Mouse (Mus musculus) liver, embryonic 14.5 days (tissue): ENCODE measurements around the gene Jade2. TPM values are rescaled to one million over a fixed set of nuclear protein-coding genes. Genes with fewer than 3 reads are reported as not detected.
A peak's percentile ranks its signal among the peaks of the same experiment; 100 is the strongest.

Experiments used
- ATAC-seq: fragments of 200-750 bp; cut with Nextera tagmentation; 2 replicates; pipeline ENCODE4 v1.8.0; 2017; ENCODE audit warnings: moderate number of reproducible peaks, mild to moderate bottlenecking, moderate library complexity; ENCODE audit not compliant: insufficient read depth
- DNase-seq, 3 experiments: peaks; one replicate each; pipeline ENCODE4 v3.0.0-alpha.2; 2012 to 2013; ENCODE audit warnings: low read depth in 3 of 3, low spot score in 3 of 3
- H3K27ac ChIP-seq: fragments of 300-500 bp; sonication (generic); 2 replicates; pipeline ENCODE4 v1.5.1; 2014; ENCODE audit warnings: moderate library complexity, mild to moderate bottlenecking, control low read depth, inconsistent platforms
- H3K27me3 ChIP-seq: fragments of 300-500 bp; sonication (generic); 2 replicates; pipeline ENCODE4 v1.6.1; 2014; ENCODE audit warnings: mild to moderate bottlenecking, low read length, moderate library complexity; ENCODE audit not compliant: control insufficient read depth, insufficient read depth
- H3K36me3 ChIP-seq: fragments of 300-500 bp; sonication (generic); replicated peaks from 2 replicates; pipeline ENCODE4 v1.6.1; 2014; ENCODE audit warnings: low read depth; ENCODE audit not compliant: control insufficient read depth, insufficient read depth
- H3K4me1 ChIP-seq, 2 experiments: fragments of 200-500 bp in 1 of 2; fragments of 300-500 bp in 1 of 2; sonication (generic) in 1 of 2; replicated peaks; 2 replicates each; pipeline ENCODE4 v1.6.1; 2012 to 2014; ENCODE audit warnings: antibody characterized with exemption in 1 of 2, inconsistent platforms in 1 of 2, low read length in 1 of 2; ENCODE audit not compliant: control insufficient read depth in 2 of 2, insufficient read depth in 2 of 2
- H3K4me2 ChIP-seq: fragments of 300-500 bp; sonication (generic); 2 replicates; pipeline ENCODE4 v1.6.1; 2014; ENCODE audit warnings: low read depth, mild to moderate bottlenecking, control low read depth, moderate library complexity
- H3K4me3 ChIP-seq, 2 experiments: fragments of 200-500 bp in 1 of 2; fragments of 300-500 bp in 1 of 2; sonication (generic) in 1 of 2; 2 replicates each; pipeline ENCODE4 v1.5.1; 2012 to 2014; ENCODE audit warnings: low read depth in 2 of 2, low read length in 2 of 2, mild to moderate bottlenecking in 2 of 2, control low read depth in 1 of 2, inconsistent platforms in 1 of 2, moderate library complexity in 1 of 2; ENCODE audit not compliant: insufficient read depth in 1 of 2
- H3K9ac ChIP-seq: fragments of 300-500 bp; sonication (generic); replicated peaks from 2 replicates; pipeline ENCODE4 v1.6.1; 2014; ENCODE audit warnings: mild to moderate bottlenecking, control low read depth, moderate library complexity
- H3K9me3 ChIP-seq: fragments of 300-500 bp; sonication (generic); 2 replicates; pipeline ENCODE4 v1.6.1; 2016; ENCODE audit warnings: low read length, mixed read lengths; ENCODE audit not compliant: control insufficient read depth
- CTCF ChIP-seq: IDR thresholded peaks from 2 replicates; pipeline ENCODE4 v1.5.1; 2016; ENCODE audit warnings: antibody characterized with exemption, low read depth, control low read depth
- EP300 ChIP-seq: IDR thresholded peaks from 2 replicates; pipeline ENCODE4 v1.6.1; 2016; ENCODE audit warnings: antibody characterized with exemption, low read depth
- WGBS: fragments of 180-500 bp; shearing (Covaris S2); extraction: QIAGEN DNeasy Blood & Tissue Kit; methylation state at CpG from one replicate; pipeline ENCODE4 v1.1.7; 2014; ENCODE audit not compliant: insufficient replicate concordance; 5-methylcytosine and 5-hydroxymethylcytosine counted together
- polyA plus RNA-seq, 2 experiments: library from polyadenylated mRNA; depleted of rRNA in 1 of 2; stranded (reverse) in 1 of 2; unstranded in 1 of 2; fragments of >200 nt; fragmentation: Nextera tagmentation in 1 of 2; extraction: Ambion mirVana in 1 of 2; gene quantifications; 2 replicates each; pipeline versions ENCODE4 v1.2.1 to v1.2.3; 2012 to 2014

The Jade2 gene
- polyA plus RNA-seq, 2 experiments = 0.46 to 0.77 TPM

GRCm38 (mm10) chr11:51822736-51823135 lies 34.7 kb downstream of the Jade2 start:
- no peak overlapping the region for H3K4me2 ChIP-seq
- TF ChIP-seq CTCF (no peak), EP300 (no peak)
- peak overlapping the region; percentile 21; the same call in 1 of the 2 replicates for H3K27ac ChIP-seq
- WGBS = 37% methylated on average over 4 of the region's 4 CpGs
- H3K36me3 ChIP-seq = no peaks in the 10 kb centered on the region
- no peaks in the 10 kb centered on the region for H3K9me3 ChIP-seq
- H3K4me3 ChIP-seq = no peak overlapping the region
- ATAC-seq (peak; percentile 60), DNase-seq (peak in 2 of 3 experiments; percentile 30 to 33)
- H3K9ac ChIP-seq = no peak overlapping the region
- peaks cover 14 to 15% of the 10 kb centered on the region in 2 experiments for H3K4me1 ChIP-seq
- H3K27me3 ChIP-seq = no peaks in the 10 kb centered on the region

DNA sequence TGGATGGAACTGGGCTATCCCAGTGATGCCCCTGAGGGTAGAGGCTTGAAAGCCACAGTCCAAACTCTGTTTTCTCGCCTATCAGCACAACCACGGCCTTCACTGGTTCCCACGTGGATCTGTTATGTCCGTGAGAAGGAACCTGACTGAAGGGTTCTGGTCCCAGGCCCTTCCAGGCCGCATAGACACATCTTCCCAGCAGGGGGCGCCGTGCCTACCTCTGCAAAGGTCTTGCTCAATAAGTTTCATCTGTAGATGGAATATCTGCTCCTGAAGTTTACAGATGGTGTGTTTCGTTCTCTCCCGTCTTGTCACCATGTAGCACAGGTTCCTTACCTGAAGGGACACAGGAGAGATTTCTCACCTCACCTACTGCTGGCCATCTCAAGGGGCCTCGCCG lies 36.6 kb downstream of the Jade2 start:
- Histone ChIP-seq H3K4me2 (no peak overlapping the region), H3K4me3 (no peak overlapping the region), H3K36me3 (no peaks in the 10 kb centered on the region), H3K9me3 (no peaks in the 10 kb centered on the region), H3K27me3 (no peaks in the 10 kb centered on the region), H3K4me1 (peaks cover 14 to 15% of the 10 kb centered on the region in 2 experiments), H3K9ac (no peak overlapping the region), H3K27ac (no peak overlapping the region)
- no peak for TF ChIP-seq EP300
- peak; percentile 98 for TF ChIP-seq CTCF
- no peak for ATAC-seq
- WGBS = 28% methylated on average over 11 of the region's 11 CpGs
- DNase-seq = peak; percentile 52 to 59 (median 53)

DNA sequence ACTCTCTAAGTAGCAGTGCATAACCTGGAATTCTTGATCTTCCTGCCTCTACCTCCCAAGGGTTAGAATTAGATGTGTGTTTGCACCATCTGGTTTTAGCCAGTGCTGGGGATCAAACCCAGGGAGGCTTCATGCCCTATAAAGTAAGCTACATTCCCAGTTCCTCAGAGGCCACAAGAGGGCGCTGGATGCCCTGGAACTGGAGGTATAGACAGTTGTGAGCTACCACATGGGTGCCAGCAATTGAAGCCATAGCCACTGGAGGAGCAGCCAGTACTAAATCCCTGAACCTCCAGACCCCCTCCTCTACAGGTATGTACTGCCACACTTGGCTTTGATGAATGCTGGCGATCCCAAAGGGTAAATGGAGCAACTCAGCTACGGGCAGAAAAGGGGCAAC lies 37.5 kb downstream of the Jade2 start:
- DNase-seq = peak in 2 of 3 experiments; percentile 52 to 62
- no peak for ATAC-seq
- Histone ChIP-seq H3K36me3 (no peaks in the 10 kb centered on the region), H3K27ac (no peak overlapping the region), H3K4me1 (peaks cover 14 to 15% of the 10 kb centered on the region in 2 experiments), H3K9me3 (no peaks in the 10 kb centered on the region), H3K4me3 (no peak overlapping the region), H3K4me2 (no peak overlapping the region), H3K9ac (no peak overlapping the region), H3K27me3 (no peaks in the 10 kb centered on the region)
- TF ChIP-seq CTCF = peak; percentile 87
- no peak for TF ChIP-seq EP300
- WGBS = 60% methylated on average over 3 of the region's 3 CpGs

GRCm38 (mm10) chr11:51818837-51819236 lies 38.6 kb downstream of the Jade2 start:
- Histone ChIP-seq H3K4me2 (no peak overlapping the region), H3K27ac (no peak overlapping the region), H3K9ac (no peak overlapping the region), H3K4me3 (no peak overlapping the region), H3K36me3 (no peaks in the 10 kb centered on the region), H3K27me3 (no peaks in the 10 kb centered on the region), H3K4me1 (peaks cover 13 to 14% of the 10 kb centered on the region in 2 experiments), H3K9me3 (no peaks in the 10 kb centered on the region)
- TF ChIP-seq CTCF (no peak), EP300 (no peak)
- 74% methylated on average over 4 of the region's 4 CpGs for WGBS
- DNase-seq (no peak), ATAC-seq (no peak)

- DNase-seq (peak; percentile 65 to 70 (median 68)), ATAC-seq (no peak)
- H3K4me1 ChIP-seq = peaks cover 6 to 7% of the 10 kb centered on the region in 2 experiments
- H3K9me3 ChIP-seq = no peaks in the 10 kb centered on the region
- H3K27me3 ChIP-seq = no peaks in the 10 kb centered on the region
- 20% methylated on average over 6 of the region's 6 CpGs for WGBS
- H3K36me3 ChIP-seq = no peaks in the 10 kb centered on the region
- no peak overlapping the region for H3K4me3 ChIP-seq
- no peak overlapping the region for H3K27ac ChIP-seq
- TF ChIP-seq CTCF (peak; percentile 99), EP300 (no peak)
- H3K4me2 ChIP-seq = no peak overlapping the region
- H3K9ac ChIP-seq = no peak overlapping the region
These were observed 39.7 kb downstream of the Jade2 start for GRCm38 (mm10) chr11:51817756-51818155.
